Mouse (Mus musculus) gastrocnemius, adult 18-20 months (tissue): ENCODE measurements around the gene Nkx6-2. TPM values are rescaled to one million over a fixed set of nuclear protein-coding genes. Genes with fewer than 3 reads are reported as not detected.

ENCODE experiments used
- total RNA-seq, 2 experiments: library from RNA; stranded (reverse); gene quantifications; 2 replicates each; pipeline ENCODE4 v1.2.3; 2021

The Nkx6-2 gene
- total RNA-seq, 2 experiments from 2014 or later, result not detected

Other genes with a start within 250 kb of the Nkx6-2 start
- gene Inpp5a, start 193.7 kb downstream of the Nkx6-2 start, total RNA-seq, result 10 to 100 TPM; 77.1 to 92.8 TPM
- not detected for gene Cfap46, start 101.0 kb upstream of the Nkx6-2 start, total RNA-seq